16 mouse cellular contexts compared by ENCODE assay signal in genomic region chrX:93650738-93651137, GRCm38 (mm10). TPM values are rescaled to one million over a fixed set of nuclear protein-coding genes. Genes with fewer than 3 reads are reported as not detected.
DNase-seq lines count a peak whose midpoint lies in the region; TF ChIP-seq lines count a peak whose summit lies in the region.
"Had no signal": no experiment of that assay in that cellular context is flagged by ENCODE, and none has a peak within 500 bp of the region (broad histone marks: within the 10 kb centered on the region; RNA-seq: fewer than 3 reads in every experiment).

No protein-coding gene starts in this region.

- H3K27ac ChIP-seq in MEL (ENCODE audit: control insufficient read depth, low read depth, low read length), result no peak overlapping the region

- peaks cover 7 to 12% of the 10 kb centered on the region in 2 experiments for H3K4me1 ChIP-seq in MEL (ENCODE audit: control insufficient read depth in 1 of 2, insufficient read depth in 2 of 2, low read length in 2 of 2)

- no peak overlapping the region for H3K9ac ChIP-seq in MEL (ENCODE audit: control insufficient read depth, low read depth, low read length, poor library complexity, severe bottlenecking)

- H3K79me2 ChIP-seq in MEL (ENCODE audit: control insufficient read depth, insufficient read depth, low read length, poor library complexity), result no peaks in the 10 kb centered on the region

- no peak for TF ChIP-seq POLR2A in MEL (IDR thresholded peaks at IDR 0.05; ENCODE audit: control insufficient read depth in 1 of 2, insufficient read depth in 1 of 2, low read depth in 1 of 2, low read length in 2 of 2, poor library complexity in 1 of 2)

- TF ChIP-seq EP300 in MEL (IDR thresholded peaks at IDR 0.05; ENCODE audit: low read depth in 1 of 2, low read length in 2 of 2), result peak in 1 of 2 experiments; percentile 51; a peak in 1 of 4 replicates

- TF ChIP-seq CTCF in MEL (IDR thresholded peaks at IDR 0.05 in 2 of 3, conservative IDR thresholded peaks at IDR 0.05 in 1 of 3; ENCODE audit: control insufficient read depth in 1 of 3, insufficient read depth in 1 of 3, low read depth in 2 of 3, low read length in 3 of 3, poor library complexity in 1 of 3, severe bottlenecking in 1 of 3), result no peak

- TF ChIP-seq RAD21 in MEL (IDR thresholded peaks at IDR 0.05; ENCODE audit: low read depth, low read length), result no peak

- peaks cover 0 to 11% of the 10 kb centered on the region in 2 experiments; a peak in 2 of 4 replicates for H3K36me3 ChIP-seq in MEL (ENCODE audit: control insufficient read depth in 1 of 2, insufficient read depth in 2 of 2, low read length in 2 of 2)
- H3K36me3 ChIP-seq: G1E had no signal

- H3K27me3 ChIP-seq in MEL (ENCODE audit: control insufficient read depth in 1 of 2, insufficient read depth in 2 of 2, low read length in 2 of 2), result no peaks in the 10 kb centered on the region
- H3K27me3 ChIP-seq: CH12.LX had no signal

- peak; percentile 24 for DNase-seq in MEL (ENCODE audit: low read depth, low spot score)
- DNase-seq in thymus, postnatal 36 days, result no peak
- DNase-seq: adrenal gland, adult 2 months; adrenal gland, adult 8-10 months; adrenal gland, postnatal 10 days; adrenal gland, postnatal 14 days; adrenal gland, postnatal 25 days; adrenal gland, postnatal 36 days; B cell, adult 2 months; cerebellum, adult 11 months; cerebellum, adult 11-12 months; cerebellum, adult 18-20 months; cerebellum, adult 2 months; cerebellum, adult 8-10 months had no signal

- H3K4me3 ChIP-seq in MEL (ENCODE audit: control insufficient read depth in 1 of 2, insufficient read depth in 1 of 2, low read depth in 2 of 2, low read length in 2 of 2), result no peak overlapping the region

- no peaks in the 10 kb centered on the region for H3K9me3 ChIP-seq in MEL (replicated peaks; ENCODE audit: insufficient read depth, low read length)
- H3K9me3 ChIP-seq: G1E had no signal

TF ChIP-seq in MEL, 35 proteins besides CTCF, POLR2A, EP300 and RAD21:
- peak; percentile 60 for TF ChIP-seq ZNF384 (IDR thresholded peaks at IDR 0.05; ENCODE audit: low read depth, low read length)
- peak; percentile 70 for TF ChIP-seq GATA1 (IDR thresholded peaks at IDR 0.05; ENCODE audit: low read depth, low read length)
- TF ChIP-seq HCFC1 (IDR thresholded peaks at IDR 0.05; ENCODE audit: low read depth, low read length), result no peak

RNA-seq across cellular contexts. Expression of gene Pcyt1b, which starts 3.9 kb away (rescaled TPM):
- 1.2 and 1.9 TPM in 2 replicates for total RNA-seq in MEL (2012; rRNA removed)
- polyA plus RNA-seq in MEL (2012; ENCODE audit: insufficient read depth in 1 of 2, insufficient read length in 2 of 2, low read depth in 1 of 2, low replicate concordance in 2 of 2, missing spikeins in 1 of 2), result 10 to 100 TPM in 1 of 2 experiments, not detected in 1; 10.4 TPM

RNA-seq across cellular contexts. Expression of gene Pola1, which starts 18.8 kb away (rescaled TPM):
- total RNA-seq in MEL (2012; rRNA removed), result 37.7 and 38.7 TPM in 2 replicates
- 10 to 100 TPM; 26.8 to 36.1 TPM for polyA plus RNA-seq in MEL (2012; ENCODE audit: insufficient read depth in 1 of 2, insufficient read length in 2 of 2, low read depth in 1 of 2, low replicate concordance in 2 of 2, missing spikeins in 1 of 2)
